Mouse (Mus musculus): ENCODE measurements around the gene Atp8b3. TPM values are rescaled to one million over a fixed set of nuclear protein-coding genes. Genes with fewer than 3 reads are reported as not detected.

Gene Atp8b3
- total RNA-seq, 2 experiments from 2014 or later: 0.18 to 0.22 TPM

DNA sequence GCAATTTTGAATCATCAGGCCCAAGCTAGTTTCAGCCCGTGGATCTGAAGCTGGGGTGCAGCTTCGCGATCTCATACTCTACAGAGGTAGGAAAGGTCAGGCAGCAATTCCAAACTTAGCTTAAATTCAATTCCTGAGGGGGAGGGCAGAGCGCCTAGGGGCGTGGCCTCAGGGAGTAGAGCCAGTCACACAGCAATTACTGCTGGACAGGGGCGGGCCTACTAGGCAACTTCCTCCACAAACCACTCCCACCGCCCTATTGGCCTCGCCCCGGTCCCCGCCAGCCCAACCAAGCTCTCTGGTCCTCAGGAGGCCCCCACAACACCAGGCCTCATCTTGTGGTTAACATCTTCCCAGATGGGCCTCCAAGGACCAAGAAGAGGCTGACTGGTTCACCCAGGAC, 30.7 kb upstream of the Atp8b3 start:
- DNase-seq (ENCODE audit: low spot score in 2 of 2): no peak

DNA sequence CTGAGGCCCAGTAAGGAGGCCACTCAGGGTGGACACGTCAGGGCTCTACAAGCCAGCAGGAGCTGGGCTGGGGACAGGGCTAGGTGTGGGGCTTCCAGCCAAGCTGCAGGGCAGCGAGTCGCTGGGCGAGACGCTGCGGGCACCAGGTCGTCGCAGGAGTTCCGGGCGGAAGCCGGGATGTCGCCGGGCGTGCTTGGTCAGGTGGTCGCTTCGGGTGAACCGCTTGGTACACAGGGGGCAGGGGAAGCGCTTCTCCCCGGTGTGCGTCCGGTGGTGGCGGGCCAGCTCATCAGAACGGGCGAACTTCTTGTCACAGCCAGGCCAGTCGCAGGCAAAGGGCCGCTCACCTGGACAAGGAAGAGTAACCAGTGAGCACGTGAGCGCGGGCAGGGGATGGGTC, 30.0 kb upstream of the Atp8b3 start:
- DNase-seq (ENCODE audit: low spot score in 2 of 2): no peak

DNA sequence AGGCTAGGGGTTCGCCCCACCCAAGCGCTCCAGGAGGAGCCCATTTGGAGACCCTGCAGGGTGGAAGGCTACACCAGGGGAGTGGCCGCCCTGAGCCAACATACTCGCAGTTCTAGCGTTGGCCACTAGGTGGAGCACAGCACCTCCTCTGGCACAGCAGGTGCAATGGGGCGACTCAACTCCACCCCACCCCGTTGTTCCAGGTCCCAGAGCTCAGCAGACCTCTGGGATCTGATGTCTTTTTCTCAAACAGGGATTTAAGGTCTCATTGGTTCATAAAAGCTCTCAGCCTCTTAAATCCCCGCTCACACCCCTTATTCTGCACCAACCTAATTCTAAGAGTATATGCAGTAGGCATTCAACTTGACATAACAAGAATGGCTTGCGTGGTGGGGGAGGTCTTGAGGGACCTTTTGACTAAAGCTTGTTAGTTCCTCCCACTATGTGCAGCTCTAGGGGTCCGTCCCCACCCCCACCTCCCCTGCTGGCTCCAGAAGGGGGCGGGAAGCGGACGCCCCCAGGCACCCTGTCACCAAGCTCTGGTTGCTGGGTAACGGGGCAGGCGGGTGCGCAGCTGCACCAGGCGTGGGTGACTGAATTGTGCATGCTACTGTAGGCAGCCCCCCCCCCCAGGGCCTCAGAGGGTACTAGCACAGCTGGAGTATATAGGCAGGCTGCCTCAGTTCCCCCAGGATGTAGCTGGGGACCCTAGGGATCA, 27.6 kb upstream of the Atp8b3 start:
- DNase-seq (ENCODE audit: low spot score in 2 of 2): peak; percentile 78 to 93

DNA sequence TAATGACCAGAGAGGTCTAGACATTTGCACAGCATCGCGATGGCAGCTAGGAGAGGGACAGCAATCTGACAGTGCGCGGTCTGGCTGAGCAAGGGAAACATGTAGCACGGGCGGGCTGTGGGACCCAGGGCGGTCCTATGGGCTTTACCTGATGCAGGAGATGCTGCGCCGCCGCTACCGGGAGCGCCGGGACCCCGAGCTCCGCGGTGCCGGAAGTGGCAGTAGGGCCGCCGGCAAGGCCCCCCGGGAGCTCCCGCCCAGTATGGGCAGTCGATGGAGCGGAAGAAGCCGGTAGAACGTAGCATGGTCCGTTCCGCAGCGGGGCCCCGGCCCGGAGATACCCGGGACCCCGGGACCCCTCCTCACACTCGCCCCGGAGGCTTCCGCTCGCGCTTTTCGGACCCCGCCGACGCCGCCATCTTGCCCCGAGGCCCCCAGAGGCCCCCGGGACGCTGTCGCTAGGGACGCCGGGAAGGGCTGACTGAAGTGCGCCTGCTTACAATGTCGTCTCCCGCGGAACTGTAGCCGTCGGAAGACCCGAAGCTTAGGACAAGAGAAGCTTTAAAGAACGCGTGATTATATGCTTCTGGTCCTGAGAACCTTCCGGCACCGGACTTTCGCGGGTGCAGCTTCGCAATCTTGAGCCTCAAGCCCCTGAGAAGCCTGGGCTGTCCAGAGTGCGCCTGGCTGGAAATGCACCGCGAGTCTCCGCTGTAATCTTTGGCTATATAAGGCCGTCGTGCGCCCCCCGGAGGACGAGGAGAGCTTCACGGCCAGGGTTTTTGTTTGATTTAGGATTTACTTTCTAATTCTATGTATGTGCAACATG, 22.4 kb upstream of the Atp8b3 start, which contains the start of gene Rexo1:
Gene Rexo1, minus strand, starts transcription at position 445 of the 829 bp plus-strand sequence.
- DNase-seq (ENCODE audit: low spot score in 2 of 2): peak; percentile 89 to 97

DNA sequence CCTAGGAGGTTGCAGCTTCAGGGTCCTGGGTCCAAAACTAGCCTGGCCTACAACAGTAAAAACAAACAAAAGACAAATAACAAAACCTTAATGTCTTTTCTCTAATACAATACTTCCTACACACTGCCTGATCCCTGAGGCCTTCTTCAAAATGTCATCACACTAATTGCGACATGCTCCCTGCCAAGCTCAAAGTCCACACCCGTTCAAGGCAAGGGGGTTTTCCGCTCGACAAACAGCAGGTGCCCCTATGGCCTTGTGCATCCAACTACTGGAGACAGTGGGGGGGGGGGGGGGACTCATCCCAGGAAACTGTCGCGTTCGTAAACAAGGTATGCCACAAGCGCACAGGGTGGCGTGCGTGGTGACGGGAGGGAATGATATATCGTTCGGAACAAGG, 21.7 kb upstream of the Atp8b3 start:
- no peak for DNase-seq (ENCODE audit: low spot score in 2 of 2)

DNA sequence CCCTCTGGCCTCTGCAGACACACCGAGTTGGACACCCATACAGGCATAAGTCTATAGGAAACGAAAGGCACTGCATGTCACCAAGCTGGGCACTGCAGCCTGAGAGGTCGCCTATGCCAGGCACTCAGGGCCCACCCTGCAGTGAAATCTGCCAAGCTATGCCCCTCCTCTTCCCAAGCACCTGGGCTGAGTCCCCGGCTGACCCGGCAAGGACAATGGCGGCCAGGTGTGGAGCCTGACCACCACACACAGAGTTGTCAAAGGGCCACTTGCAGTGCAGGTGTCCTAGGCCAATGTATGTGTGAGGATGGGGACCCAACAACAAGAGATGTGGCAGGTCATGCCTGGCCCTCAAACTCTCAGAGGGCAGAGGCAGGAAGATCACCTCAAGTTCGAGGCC, 20.5 kb upstream of the Atp8b3 start:
- no peak for DNase-seq (ENCODE audit: low spot score in 2 of 2)

DNA sequence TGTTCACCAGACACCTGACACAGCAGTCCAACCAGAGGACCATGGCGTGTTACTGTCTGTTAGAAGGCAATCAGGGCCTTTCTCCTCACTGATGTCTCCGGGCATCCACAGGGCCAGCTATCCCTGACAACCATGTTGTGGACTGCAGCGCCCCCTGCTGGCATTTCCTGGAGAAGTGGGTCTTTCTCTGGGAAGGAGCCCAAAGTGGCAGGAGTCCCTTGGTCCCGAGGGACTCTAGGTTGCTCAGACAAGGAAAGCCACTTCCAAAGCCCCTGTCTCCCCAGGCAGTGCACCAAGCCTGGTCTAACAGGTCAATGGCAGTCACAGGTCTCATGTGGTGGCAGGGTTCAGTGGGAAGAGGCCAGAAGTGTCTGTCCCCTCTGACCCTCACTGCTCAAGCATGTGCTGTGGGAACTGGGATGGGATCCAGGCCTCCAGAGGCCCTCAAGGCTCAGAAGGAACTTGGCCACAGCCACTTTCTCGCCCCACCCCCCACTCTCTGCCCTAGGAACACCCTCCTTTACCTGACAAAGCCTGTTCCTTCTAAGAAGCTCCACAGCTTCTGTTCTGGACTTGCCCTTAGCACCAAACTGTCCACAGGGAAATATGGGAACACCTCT, 18.5 kb upstream of the Atp8b3 start:
- DNase-seq (ENCODE audit: low spot score in 2 of 2): peak in 1 of 2 experiments; percentile 82

DNA sequence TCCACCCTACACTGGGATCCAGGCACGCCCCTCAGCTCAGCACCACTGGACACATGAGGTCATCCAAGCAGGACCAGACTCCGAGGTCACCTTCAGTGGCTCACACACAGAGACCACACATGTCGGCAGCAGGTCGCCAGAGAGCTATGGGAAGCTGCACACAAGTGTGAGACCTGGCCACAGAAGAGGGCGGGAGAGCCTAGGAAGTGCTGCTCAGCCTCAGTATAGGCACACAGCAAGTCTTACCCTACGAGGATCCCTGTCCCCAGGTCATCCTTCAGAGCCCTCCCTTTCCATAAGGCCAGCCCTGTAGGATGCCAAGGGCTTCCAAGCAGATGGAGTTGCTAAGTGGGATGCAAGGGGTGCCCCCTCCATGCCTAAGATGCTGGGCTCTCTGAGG, 15.1 kb upstream of the Atp8b3 start:
- no peak for DNase-seq (ENCODE audit: low spot score in 2 of 2)

DNA sequence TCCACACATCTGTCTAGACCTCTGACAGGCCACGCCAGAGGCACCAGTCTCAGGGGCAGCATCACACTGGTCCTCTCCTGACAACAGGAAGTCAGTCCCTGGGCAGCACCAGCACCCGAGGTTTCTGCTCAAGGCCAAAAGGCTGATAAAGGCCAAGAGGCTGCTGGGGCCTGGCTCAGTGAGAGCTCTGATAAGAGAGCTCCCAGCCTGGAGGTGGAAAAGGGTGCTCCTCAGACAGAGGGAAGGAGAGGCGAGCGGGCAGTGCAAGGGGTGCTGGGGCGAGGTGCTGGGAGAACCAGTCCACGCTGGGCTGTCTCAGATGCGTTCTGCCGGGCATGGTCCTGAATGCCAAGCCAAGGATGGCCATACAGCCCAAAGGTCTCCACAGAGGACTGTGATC, 14.7 kb upstream of the Atp8b3 start:
- no peak for DNase-seq (ENCODE audit: low spot score in 2 of 2)

DNA sequence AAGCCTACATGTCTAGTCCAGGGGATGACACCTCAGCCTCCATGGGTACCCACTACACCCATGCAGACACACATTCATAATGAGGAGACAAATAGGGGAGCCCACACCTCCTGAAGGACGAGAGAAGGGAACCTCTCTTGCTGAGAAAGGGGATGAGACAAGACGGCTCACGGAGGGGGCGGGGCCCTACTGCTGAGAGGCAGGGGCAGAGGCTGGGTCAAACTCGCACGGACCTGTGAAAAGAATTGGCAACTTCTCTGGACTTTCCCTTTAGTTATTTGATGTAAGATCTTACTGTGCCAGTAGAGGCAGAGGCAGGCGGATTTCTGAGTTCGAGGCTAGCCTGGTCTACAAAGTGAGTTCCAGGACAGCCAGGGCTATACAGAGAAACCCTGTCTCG, 13.4 kb upstream of the Atp8b3 start:
- no peak for DNase-seq (ENCODE audit: low spot score in 2 of 2)

DNA sequence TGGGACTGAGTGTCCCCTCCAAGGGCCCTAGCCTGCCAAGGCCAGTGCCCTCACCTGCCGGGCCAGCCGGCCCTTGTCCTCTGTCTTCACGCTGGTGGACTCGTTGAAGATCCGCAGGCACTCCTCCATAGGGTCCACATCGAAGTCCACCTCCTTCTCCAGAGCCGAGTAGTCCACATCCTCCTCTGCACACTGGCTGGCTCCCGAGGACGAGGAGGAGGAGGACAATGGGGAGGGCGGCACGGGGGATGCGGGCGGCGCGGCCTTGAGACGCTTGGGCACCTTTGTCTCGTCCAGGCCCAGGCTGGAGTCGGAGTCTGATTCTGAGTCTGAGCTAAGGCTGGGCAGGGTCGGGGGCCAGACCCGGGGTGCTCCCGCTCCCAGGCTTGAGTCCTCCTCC, 10.4 kb upstream of the Atp8b3 start:
- DNase-seq (ENCODE audit: low spot score in 2 of 2): no peak

DNA sequence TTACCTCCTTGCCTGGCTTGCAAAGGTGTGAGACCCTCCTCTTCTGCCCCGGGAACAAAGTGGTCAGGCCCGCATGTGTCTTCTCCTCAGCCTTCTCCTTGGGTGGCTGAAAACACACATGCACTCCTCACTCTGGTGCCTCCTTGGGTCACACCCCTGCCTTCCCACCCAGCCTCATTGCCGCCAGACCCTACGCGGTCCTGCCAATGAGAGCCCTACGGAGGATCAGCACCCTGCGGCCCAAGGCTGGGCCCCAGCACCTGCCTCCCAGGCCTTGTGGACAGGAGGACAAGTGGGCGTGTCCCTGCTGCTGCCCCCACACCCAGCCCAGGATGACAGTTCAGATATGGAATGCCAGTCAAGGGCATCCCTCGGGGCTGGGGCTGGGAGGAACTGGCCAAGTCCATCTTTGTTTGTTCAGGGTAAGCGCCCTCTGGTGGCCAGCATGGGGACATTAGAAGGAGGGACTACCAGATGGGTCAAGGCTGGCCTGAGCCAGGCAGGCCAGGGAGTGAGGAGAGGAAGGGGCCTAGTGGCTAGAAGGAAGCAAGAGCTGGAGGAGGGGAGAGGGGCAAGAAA, 9.6 kb upstream of the Atp8b3 start:
- DNase-seq (ENCODE audit: low spot score in 2 of 2): no peak

DNA sequence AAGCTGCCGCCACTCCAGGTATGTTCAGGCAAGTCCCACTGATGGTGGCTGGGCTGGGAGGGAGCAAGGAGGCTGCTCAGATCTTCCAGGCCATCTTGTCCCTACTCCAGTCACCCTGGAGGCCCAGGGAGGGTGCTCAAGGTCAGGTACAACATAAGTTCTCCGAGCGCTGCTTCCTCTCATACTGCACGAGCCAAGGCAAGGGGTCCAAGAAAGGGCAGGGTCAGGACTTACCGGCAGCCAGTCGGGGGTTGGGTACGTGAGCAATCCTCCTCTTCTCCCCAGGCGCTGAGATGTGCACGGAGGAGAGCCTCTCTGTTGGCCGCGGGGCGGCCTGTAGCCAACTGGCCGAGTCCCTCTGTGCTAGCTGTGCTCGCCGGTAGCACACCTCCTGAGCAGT, 8.6 kb upstream of the Atp8b3 start:
- DNase-seq (ENCODE audit: low spot score in 2 of 2): no peak

DNA sequence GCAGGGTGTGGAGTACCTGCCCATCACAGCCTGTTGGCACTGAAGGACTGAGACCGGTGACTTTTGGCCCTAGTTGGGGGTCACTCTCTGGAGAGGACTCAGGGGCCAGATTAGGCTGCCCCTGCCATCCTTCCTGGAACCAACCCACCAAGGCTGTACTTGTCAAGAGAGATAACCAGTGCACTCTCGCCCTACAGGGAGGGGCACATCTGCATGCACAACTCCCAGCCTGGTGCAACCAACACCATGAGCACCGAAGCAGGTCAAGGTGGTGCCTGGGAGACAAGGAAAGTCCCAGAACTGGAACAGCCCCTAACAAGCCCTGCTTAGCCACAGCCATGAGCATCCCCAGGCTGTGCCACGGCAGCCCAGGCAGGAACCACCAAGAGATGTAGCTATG, 8.0 kb upstream of the Atp8b3 start:
- DNase-seq (ENCODE audit: low spot score in 2 of 2): no peak

DNA sequence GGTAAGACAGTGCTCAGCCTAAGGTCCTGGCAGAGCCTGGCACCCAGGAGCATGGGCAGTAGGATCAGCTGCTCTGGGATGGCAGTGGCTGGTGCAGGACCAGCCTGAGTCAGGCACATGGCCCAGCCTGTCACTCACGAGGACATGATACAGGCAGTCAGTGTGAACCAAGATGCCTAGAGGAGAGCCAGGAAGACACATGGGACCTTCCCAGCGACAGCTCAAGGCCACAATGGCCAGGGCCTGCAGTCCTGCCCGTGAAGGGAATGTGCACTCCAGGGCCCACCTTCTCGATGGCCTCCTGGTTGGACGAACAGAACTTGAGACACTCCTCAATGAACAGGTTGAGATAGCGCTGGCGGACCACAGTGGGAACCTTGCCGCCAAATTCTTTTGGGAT, 6.7 kb upstream of the Atp8b3 start:
- no peak for DNase-seq (ENCODE audit: low spot score in 2 of 2)

DNA sequence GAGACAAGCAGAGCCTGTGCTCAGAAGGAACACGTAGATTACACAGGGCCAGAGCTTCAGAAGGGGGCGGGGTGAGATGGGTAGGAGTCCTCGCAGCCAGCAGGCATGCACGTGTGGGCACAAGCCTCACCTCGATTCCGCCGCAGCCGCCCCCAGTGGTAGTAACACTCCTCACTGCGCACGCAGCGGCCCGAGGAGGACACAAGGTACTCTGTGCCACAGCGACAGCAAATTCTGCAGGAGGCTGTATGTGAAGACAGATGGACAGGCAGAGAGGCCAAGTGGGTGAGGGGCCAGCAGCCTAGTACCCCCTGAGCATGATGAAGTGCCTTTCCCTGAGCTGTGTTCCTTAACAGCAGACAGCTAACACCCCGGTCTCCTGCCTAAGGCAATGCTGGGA, 4.9 kb upstream of the Atp8b3 start:
- no peak for DNase-seq (ENCODE audit: low spot score in 2 of 2)

DNA sequence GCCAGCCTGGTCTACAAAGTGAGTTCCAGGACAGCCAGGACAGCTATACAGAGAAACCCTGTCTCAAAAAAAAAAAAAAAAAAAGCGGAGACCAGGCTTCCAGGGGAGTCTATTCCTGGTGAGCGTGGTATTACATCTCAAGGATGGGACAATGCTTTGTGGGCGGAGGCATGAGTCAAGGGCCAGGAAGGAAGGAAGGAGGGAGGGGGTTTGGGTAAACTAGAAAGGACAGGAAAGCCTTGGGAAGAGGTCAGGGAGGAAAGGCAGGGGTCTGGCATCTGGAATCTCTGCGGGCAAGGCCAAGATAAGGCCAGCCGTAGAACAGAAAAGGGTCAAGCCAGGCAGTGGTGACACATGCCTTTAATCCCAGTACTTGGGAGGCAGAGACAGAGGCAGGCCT, 569 bp upstream of the Atp8b3 start:
- DNase-seq (ENCODE audit: low spot score in 2 of 2): no peak

DNA sequence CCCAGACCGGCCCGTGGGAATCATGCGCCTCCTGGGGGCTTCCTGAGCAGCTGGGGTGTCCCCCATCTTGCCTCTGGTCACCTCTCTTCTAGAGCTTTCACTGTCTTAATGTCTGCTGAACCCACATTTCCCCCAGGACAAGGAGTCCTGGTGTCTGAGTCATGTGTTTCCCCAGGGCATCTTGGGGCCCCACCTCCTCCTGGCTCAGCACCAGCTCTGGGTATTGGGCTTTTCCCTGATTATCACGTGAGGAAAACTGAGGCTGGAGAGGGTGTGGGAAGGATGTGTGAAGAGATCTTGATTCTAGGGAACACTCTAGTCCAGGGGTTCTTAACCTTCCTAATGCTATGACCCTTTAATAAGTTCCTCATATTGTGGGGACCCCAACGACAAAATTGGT, 744 bp downstream of the Atp8b3 start:
- no peak for DNase-seq (ENCODE audit: low spot score in 2 of 2)

DNA sequence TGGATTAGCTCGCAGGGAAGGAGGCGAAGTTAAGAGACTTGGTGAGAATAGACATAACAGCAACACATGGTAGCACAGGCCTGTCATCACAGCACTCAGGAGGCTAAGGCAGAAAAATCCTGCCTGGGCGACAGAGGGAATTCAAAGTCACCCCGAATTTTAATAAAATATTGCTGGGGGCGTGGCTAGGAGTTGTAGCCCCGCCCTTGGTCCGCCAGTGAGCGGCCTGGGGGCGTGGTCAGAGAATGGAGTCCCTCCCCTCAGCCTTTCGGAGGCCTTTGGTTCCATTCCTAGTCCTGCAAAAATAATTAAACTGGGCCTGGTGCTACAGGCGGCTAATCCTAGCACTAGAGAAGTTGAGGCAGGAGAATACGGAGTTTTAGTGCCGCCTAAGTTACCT, 3.2 kb downstream of the Atp8b3 start:
- no peak for DNase-seq (ENCODE audit: low spot score in 2 of 2)

DNA sequence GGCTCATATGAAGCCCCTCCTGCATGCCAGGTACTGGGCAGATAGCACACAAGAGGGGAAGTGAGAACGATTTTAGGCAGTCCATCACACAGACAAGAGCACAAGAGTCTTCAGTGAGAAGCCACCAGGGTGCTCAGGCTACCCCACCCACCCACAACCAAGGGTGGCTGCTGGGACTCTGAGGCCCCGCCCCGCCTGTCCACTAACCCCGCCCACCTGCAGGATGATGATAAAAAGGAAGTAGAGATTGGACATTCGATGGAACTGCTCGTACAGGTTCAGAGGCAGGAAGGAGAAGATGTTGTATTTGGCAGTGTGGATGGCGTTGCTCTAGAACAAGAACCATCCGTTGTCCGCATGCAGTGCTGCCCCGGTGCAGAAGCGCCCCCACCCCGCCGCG, 3.9 kb downstream of the Atp8b3 start:
- no peak for DNase-seq (ENCODE audit: low spot score in 2 of 2)

DNA sequence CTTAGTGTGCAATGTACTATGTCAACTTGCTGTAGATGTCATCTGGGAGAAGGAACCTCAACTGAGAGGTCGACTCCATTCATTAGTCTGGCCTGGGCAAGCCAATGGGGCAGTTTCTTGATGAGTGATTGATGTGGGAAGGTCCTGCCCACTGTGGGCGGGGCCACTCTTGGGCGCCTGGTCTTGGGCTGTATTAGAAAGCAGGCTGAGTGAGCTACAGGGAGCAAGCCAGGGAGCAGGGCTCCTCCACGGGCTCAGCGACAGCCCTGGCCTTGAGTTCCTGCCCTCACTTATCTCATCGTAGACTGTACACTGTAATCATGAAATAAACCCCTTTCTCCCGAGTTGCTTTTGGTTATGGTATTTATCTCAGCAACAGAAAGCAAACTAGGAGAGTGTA, 5.2 kb downstream of the Atp8b3 start:
- no peak for DNase-seq (ENCODE audit: low spot score in 2 of 2)

DNA sequence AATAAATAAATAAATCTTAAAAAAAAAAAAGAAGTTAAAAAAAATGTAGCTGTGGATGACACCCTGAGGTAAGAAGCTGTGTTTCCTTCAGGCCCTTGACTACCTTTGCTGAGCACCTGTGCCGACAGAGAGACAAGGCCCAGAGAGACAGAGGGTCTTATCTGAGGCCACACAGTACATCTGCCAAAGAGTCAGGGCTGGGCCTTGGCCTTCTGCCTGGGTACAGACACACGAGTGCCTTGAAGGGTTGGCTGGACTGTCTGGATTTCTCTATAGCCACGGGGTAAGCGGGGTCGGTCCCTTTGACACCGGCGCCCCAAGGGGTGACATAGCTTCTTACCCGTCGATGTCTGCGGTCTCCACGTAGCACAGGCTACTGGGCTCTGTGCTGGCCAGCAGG, 6.1 kb downstream of the Atp8b3 start:
- DNase-seq (ENCODE audit: low spot score in 2 of 2): no peak
